Mouse (Mus musculus) small intestine, adult 2 months (tissue): ENCODE results near the gene Fnbp1l. TPM values are rescaled to one million over a fixed set of nuclear protein-coding genes. Genes with fewer than 3 reads are reported as not detected.

Experiments used
- H3K27ac ChIP-seq: fragments of 200-500 bp; 2 replicates; pipeline ENCODE4 v1.5.1; 2012; ENCODE audit warnings: low read depth, low read length, control low read depth, inconsistent platforms; ENCODE audit not compliant: insufficient read depth
- H3K27me3 ChIP-seq: fragments of 200-500 bp; 2 replicates; pipeline ENCODE4 v1.6.1; 2012; ENCODE audit warnings: mild to moderate bottlenecking, moderate library complexity, low read length, inconsistent platforms; ENCODE audit not compliant: control insufficient read depth, insufficient read depth
- H3K36me3 ChIP-seq: fragments of 200-500 bp; 2 replicates; pipeline ENCODE4 v1.6.1; 2012; ENCODE audit warnings: mild to moderate bottlenecking, low read length, control low read depth, inconsistent platforms; ENCODE audit not compliant: control insufficient read depth, insufficient read depth
- H3K4me1 ChIP-seq: fragments of 200-500 bp; 2 replicates; pipeline ENCODE4 v1.6.1; 2012; ENCODE audit warnings: low read length, inconsistent platforms, mixed read lengths; ENCODE audit not compliant: control insufficient read depth, insufficient read depth, insufficient read length
- H3K4me3 ChIP-seq: fragments of 200-500 bp; 2 replicates; pipeline ENCODE4 v1.5.1; 2012; ENCODE audit warnings: low read depth, mild to moderate bottlenecking, control low read depth, inconsistent platforms, low read length, moderate library complexity
- CTCF ChIP-seq: fragments of 200-500 bp; IDR thresholded peaks from 2 replicates; pipeline ENCODE4 v1.5.1; 2012; ENCODE audit warnings: low read depth, mild to moderate bottlenecking, control low read depth, inconsistent platforms, low read length, moderate library complexity, mixed read lengths; ENCODE audit not compliant: insufficient replicate concordance, insufficient read length; ENCODE audit errors: extremely low read depth
- POLR2A ChIP-seq: fragments of 200-500 bp; IDR thresholded peaks from 2 replicates; pipeline ENCODE4 v1.6.1; 2012; ENCODE audit warnings: low read depth, mild to moderate bottlenecking, control low read depth, inconsistent platforms, low read length, moderate library complexity
- WGBS: fragments of 180-500 bp; shearing (Covaris S2); methylation state at CpG from one replicate; pipeline ENCODE4 v1.1.7; 2018; 5-methylcytosine and 5-hydroxymethylcytosine counted together
- polyA plus RNA-seq: library from polyadenylated mRNA; depleted of rRNA; stranded (reverse); fragments of >200 nt; gene quantifications from 2 replicates; pipeline ENCODE4 v1.2.3, GENCODE M21; 2012

Gene Fnbp1l
- polyA plus RNA-seq, 1 experiment: 9.0 TPM

DNA sequence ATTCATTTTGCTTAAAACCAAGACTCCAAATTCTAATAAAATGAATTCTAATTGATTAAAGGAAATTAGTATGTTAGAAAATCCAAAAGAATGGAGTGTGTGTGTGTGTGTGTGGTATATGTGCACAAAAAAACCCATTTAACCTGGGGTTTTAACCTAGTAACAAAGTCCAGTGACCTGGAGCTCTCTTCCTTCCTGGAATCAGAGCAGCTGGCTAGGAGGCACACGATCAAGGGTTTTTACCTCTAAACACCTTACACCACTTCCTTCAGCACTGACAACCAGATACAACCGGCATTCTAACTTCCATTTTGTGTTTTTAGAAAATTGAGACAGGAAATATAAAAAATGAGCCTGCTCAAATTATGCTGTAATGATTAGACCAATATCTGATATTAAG is 74.2 kb downstream of the Fnbp1l start:
- TF ChIP-seq POLR2A: no peak
- no peak for TF ChIP-seq CTCF
- H3K36me3 ChIP-seq: peaks cover 36% of the 10 kb centered on the region

GRCm38 (mm10) chr3:122540918-122541317 is 78.6 kb downstream of the Fnbp1l start:
- Histone ChIP-seq H3K36me3 (peaks cover 38% of the 10 kb centered on the region), H3K27ac (no peak overlapping the region), H3K4me3 (no peak overlapping the region), H3K27me3 (no peaks in the 10 kb centered on the region), H3K4me1 (peaks cover 2% of the 10 kb centered on the region; the same call in 1 of the 2 replicates)
- WGBS: 48% methylated on average over 4 of the region's 4 CpGs
- no peak for TF ChIP-seq POLR2A
- no peak for TF ChIP-seq CTCF

More for the DNA sequence above, 74.2 kb downstream of the Fnbp1l start:
- Histone ChIP-seq H3K4me3 (no peak overlapping the region), H3K27ac (no peak overlapping the region), H3K27me3 (no peaks in the 10 kb centered on the region; the same call in 1 of the 2 replicates), H3K4me1 (peaks cover 2% of the 10 kb centered on the region; the same call in 1 of the 2 replicates)
- 50% methylated on average over 2 of the region's 2 CpGs for WGBS

DNA sequence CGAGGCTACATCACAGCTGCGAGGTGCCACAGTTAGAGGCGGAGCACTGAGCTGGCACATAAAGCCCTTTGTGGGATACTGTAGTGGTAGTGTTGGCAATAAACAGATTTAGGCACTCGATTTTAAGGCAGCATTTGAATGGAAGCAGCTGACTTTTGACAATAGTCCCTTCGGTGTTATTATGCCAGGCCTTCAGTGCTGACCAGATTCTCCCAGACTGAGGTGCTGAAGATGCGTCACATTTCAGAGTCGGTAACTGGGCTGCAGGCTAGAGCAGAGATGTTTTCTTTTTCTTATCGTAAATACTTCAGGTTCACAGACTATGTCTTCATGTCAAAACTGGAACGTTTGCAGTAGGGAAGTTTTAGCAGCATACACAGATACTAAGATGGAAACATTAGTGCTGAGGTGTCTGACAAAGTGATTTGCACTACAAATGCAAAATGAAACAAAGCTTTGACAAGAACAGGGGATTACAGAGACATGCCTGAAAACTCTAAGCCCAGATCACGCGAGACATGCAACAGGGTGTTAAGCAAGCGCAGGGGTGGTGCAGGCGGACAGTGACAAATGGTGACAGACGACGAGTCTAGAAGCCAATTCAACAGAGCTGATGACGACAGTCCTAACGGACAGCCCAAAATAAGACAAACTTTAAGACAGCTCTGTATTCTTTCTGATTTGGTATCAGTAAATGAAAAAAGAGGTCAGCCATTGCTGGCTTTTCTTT is 79.4 kb downstream of the Fnbp1l start:
- peaks cover 34% of the 10 kb centered on the region for H3K36me3 ChIP-seq
- H3K27me3 ChIP-seq: no peaks in the 10 kb centered on the region
- no peak overlapping the region for H3K4me3 ChIP-seq
- WGBS: 85% methylated on average over 17 of the region's 17 CpGs
- TF ChIP-seq CTCF (no peak), POLR2A (no peak)
- H3K4me1 ChIP-seq: peaks cover 2% of the 10 kb centered on the region; the same call in 1 of the 2 replicates
- no peak overlapping the region for H3K27ac ChIP-seq

DNA sequence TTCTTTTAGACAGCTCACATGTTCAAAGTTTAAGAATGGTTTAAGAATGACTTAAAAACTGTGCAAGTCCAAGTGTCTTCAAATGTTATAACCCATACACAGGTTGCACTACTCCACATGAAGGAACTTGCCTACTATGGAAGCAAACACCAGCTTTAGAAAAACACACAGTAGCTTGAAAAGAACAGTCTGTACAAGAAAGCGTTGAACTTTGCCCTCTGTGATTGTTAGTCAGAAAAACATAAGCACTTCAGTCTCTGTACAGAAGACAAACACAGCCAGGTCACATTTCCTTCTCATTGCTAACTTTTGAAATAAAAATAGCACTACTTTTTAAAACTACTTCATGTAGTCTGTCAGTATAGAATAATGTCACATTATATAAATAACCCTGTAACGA is 80.7 kb downstream of the Fnbp1l start:
- H3K27me3 ChIP-seq: no peaks in the 10 kb centered on the region
- H3K36me3 ChIP-seq: peaks cover 26% of the 10 kb centered on the region
- H3K27ac ChIP-seq: no peak overlapping the region
- no peak overlapping the region for H3K4me3 ChIP-seq
- 53% methylated on average over 2 of the region's 2 CpGs for WGBS
- TF ChIP-seq CTCF: no peak
- H3K4me1 ChIP-seq: peaks cover 2% of the 10 kb centered on the region; the same call in 1 of the 2 replicates

DNA sequence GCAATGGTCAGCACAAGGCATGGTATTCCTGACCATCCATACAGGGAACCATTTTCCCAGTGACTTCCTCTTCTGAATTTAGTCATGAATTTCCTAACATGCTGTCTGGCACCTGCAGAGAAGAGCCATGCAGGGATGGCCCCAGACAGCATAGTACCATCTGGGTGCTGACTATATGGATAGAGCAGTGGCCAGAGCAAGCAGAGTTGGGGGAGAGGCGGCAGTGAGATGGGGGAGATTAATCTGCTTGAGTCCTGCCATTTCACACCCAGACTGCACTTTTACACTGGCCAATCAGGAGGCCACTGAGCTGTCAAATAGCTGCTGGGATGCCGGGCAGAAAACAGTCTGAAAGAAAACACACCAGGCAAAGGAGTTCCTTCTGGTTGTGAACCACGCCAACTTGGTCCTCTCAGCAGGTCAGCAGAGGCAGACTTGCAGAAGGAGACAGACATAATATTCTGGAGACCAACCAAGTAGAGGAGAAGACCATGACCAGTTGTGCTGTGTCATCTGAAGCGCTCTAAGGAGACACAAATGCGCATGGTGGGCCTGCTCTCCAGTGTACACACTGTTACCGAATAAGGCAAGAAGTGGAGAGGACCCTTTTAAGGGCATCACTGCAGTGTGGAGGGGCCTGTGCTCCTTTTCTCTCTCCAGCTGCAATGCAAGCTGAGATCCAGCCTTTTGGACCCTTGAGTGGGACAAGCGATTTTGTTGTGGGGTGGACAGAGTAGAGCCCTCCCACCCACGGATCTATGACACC is 83.4 kb downstream of the Fnbp1l start:
- H3K4me3 ChIP-seq: no peak overlapping the region
- peaks cover 25% of the 10 kb centered on the region for H3K36me3 ChIP-seq
- TF ChIP-seq POLR2A: no peak
- 0 out of 2 replicates have a peak, but pooled peaks have one; percentile 2 for TF ChIP-seq CTCF
- H3K27ac ChIP-seq: no peak overlapping the region
- WGBS: 88% methylated on average over 8 of the region's 8 CpGs
- H3K4me1 ChIP-seq: peaks cover 2% of the 10 kb centered on the region; the same call in 1 of the 2 replicates
- H3K27me3 ChIP-seq: no peaks in the 10 kb centered on the region

GRCm38 (mm10) chr3:122528477-122528876 is 91.0 kb downstream of the Fnbp1l start:
- TF ChIP-seq CTCF (no peak), POLR2A (no peak)
- 48% methylated on average over 3 of the region's 3 CpGs for WGBS
- H3K27me3 ChIP-seq: no peaks in the 10 kb centered on the region
- H3K4me3 ChIP-seq: no peak overlapping the region
- H3K27ac ChIP-seq: no peak overlapping the region
- H3K36me3 ChIP-seq: peaks cover 66% of the 10 kb centered on the region
- H3K4me1 ChIP-seq: no peaks in the 10 kb centered on the region

- Histone ChIP-seq H3K4me1 (peaks cover 25% of the 10 kb centered on the region), H3K27ac (peak overlapping the region; percentile 83), H3K36me3 (peaks cover 75% of the 10 kb centered on the region), H3K4me3 (no peak overlapping the region), H3K27me3 (no peaks in the 10 kb centered on the region)
- WGBS: 16% methylated on average over 1 of the region's 1 CpGs
- TF ChIP-seq CTCF (no peak), POLR2A (no peak)
Observed at GRCm38 (mm10) chr3:122521294-122521693, 98.2 kb downstream of the Fnbp1l start.
